Mouse (Mus musculus): ENCODE results near the gene Rab7. TPM values are rescaled to one million over a fixed set of nuclear protein-coding genes. Genes with fewer than 3 reads are reported as not detected.

The Rab7 gene
- total RNA-seq (2023): 100 to 1,000 TPM; 162 to 168 TPM

GRCm38 (mm10) chr6:88044577-88045405, at the start of gene Rab7:
Gene Rab7 (minus strand): TSS chr6:88045270.

DNA sequence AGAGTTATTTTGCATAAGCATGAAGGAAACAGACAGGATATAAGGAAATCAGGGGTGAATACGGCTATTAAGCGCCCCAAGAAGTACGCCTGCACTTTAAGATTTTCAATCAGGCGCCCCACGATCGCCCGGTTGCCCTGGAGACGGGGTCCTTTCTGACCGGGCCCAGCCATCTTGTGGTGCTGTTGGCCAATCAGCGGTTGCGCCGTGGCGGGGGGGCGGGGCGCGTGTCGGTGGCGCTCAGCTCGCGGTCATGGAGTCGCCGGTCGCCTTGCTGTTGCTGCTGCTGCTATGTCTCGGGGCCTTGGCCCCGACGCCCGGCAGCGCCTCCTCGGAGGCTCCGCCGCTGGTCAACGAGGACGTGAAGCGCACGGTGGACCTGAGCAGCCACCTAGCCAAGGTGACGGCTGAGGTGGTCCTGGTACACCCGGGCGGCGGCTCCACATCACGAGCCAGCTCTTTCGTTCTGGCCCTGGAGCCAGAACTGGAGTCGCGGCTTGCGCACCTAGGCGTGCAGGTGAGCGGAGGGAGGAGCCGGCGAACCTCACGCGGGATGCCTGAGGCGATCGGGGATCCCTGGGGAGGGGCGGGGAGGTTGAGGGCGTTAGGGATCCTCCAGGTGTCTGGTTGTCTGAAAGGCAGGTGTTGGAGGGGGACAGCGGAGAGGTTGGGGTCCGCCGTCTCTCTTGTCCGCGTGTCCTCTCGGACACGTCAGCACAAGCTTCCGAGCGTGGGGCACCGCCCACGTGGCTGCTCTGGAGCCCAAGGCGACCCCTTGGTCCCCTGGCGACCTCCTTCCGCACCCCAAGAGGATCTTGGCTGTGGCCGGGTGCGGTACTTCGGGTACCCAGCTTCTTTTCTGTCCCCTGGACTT, 39.4 kb upstream of the Rab7 start, which contains the start of gene Rpn1:
TSS of gene Rpn1 (plus strand) at position 205 of the 874 bp plus-strand sequence.

DNA sequence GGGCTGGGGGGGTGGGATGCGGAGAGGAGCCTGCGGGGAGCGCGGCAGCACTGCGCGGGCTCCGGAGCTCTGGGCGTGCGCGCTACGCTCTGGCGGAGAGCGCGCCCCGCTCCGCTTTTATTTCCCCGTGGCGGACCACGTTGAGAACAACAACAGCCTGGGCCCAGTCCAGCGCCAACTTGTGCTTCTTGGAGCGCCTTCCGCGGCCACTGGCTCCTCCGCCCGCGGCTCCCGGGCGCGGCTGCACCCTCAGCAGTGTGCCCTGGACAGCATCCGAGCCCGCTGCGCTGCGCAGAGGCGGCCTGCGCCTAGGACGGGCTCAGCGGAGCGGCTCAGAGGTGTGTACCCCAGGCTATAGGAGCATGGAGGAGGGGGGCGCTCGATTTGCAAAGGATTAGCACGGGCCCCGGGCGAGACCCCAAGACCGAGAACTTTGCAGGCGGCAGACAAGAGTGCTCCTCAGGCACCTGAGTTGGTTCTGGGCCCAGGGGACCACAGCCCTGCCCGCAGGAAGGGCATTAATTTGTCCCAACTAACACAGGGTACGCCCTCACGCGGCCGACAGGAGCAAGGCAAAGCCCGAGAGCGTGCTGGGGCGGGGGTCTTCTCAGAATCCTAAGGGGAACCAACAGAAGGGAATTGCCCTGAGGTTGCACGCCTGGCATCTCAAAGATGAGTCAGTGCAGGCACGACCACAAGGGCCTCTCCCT, 63.4 kb downstream of the Rab7 start, which contains the start of gene H1fx:
TSS of gene H1fx (minus strand) at position 91 of the 710 bp plus-strand sequence.

Other genes with a start within 250 kb of the Rab7 start
- gene Rab43, start 233.1 kb downstream of the Rab7 start, total RNA-seq (2023): 10 to 100 TPM; 52.1 to 62.9 TPM
- gene Gm45140, start 209.5 kb downstream of the Rab7 start, total RNA-seq (2023): 1 to 10 TPM; 2.7 to 4.4 TPM
- gene Isy1, start 206.5 kb downstream of the Rab7 start, total RNA-seq (2023): 10 to 100 TPM; 93.5 to 99.4 TPM
- 100 to 1,000 TPM; 581 to 583 TPM for gene Cnbp, start 194.2 kb downstream of the Rab7 start, total RNA-seq (2023)
- 100 to 1,000 TPM; 149 to 152 TPM for gene Copg1, start 157.5 kb downstream of the Rab7 start, total RNA-seq (2023)
- 100 to 1,000 TPM in 1 of 2 experiments, 10 to 100 TPM in 1; 97.8 to 121 TPM for gene Hmces, start 131.3 kb downstream of the Rab7 start, total RNA-seq (2023)
- 1 to 10 TPM in 1 of 2 experiments, under 1 TPM in 1; 0.77 to 1.7 TPM for gene H1fx, start 63.6 kb downstream of the Rab7 start, total RNA-seq (2023)
- 100 to 1,000 TPM; 133 to 137 TPM for gene Rpn1, start 39.2 kb upstream of the Rab7 start, total RNA-seq (2023)
- gene Gata2, start 148.6 kb upstream of the Rab7 start, total RNA-seq (2023): 1 to 10 TPM in 1 of 2 experiments, under 1 TPM in 1; 0.41 to 1.3 TPM
- gene Dnajb8, start 177.0 kb upstream of the Rab7 start, total RNA-seq (2023): not detected

All from B cell, adult 67 days (primary cell).